Mouse (Mus musculus) brain, adult 2 months (tissue): ENCODE measurements at regions not wholly inside any gene's neighbourhood (a gene's known extent, or its start where the extent isn't known, plus 50 kb on each side); places are given as distances from the start of the nearest gene placed in this dataset.

Source experiments
- DNase-seq: peaks from one replicate; pipeline ENCODE4 v3.0.0; 2011; ENCODE audit warnings: low read depth, low spot score

DNA sequence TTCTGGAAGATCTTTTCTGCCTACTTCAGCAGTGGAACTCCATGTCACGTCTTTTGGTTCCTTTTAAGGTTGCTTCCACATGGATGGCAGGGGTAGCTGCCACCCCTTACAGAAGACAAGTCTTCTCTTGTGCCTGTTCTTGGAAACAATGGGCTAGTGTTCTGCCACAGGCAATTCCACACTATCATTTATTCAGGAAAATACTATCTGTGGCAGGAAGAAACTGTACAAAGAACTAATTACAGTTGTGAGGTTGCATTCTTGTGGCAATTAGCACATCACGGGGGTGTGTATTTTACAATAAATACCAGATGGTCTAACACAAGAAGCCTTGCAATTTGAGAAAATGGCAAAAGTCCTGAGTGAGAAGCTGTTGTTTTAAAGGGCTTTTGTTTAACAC, 489.8 kb downstream of the Ccdc50 start:
- DNase-seq: peak; percentile 75

DNA sequence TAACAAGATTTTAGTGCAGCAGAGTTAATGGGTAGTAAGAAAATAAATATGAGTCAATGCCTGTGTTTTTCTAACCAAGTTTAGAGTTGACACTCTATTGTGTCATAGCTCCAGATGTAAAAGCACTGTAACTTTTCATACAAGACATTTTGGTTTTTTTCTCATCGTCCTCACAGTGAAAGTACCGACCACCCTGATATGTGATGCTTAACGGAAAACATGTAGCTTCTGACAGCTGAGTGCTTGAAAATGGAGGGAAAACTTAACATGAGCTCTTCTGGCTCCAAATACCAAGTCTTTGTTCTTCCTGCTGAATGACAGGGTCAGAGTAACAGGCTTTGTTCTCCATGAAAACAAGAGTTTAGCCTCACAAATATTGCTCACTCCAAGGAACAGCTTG, 490.3 kb downstream of the Ccdc50 start:
- DNase-seq: no peak

DNA sequence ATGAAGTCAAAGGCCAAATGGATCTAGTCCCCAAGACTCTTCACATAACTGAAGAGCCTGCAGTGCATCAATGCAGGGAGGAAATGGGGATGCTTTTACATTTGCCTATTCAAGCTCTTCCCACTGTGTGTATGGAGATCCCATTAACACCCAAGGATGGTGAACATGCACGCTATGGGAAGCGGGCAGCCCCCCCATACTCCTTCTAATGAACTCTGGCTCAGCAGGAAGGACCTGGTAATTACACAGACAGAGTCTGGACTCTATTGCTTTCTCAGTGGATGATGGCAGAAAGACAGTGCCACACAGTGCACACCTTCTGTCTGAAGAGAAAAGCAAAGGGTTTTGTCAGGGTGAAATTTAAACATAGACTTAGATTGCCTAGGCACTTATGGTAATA, 495.7 kb downstream of the Ccdc50 start:
- no peak for DNase-seq

DNA sequence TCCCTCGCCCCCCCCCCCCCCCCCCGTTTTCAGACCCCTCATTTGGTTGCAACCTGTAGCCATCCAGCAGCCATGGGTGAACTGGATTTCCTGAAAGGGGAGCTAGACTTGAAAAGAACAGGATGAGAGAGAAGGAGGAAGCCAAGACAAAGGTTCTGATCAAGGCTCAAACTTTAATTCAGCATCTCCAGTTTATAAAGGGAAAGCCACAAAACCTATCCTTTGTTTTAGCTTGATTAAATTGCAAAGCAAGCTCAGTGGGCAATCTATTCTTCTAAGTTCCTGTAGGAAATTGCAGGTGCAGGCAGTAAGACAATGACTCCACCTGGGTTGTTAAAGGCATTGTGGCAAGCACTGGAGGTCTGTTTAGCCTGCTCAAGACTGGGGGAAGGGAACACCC, 517.4 kb downstream of the Ccdc50 start:
- DNase-seq: no peak

DNA sequence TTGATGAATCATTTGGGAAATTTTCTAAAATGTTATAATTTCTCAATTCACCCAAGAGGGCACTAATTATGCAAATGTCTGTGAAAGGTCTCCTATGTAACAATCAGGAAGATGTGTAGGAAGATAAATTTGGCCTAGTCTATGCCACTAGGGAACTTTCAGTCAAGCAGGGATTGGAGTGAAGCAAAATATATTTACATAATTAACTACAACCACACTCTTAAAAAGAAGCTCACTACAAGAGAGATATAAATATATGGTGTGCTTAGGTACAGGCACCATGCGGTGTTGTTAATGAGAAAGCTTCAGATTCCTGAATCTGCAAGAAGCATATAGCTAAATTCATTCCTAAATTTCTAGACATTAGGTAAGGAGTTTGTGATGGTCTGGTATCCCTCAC, 526.8 kb downstream of the Ccdc50 start:
- no peak for DNase-seq

DNA sequence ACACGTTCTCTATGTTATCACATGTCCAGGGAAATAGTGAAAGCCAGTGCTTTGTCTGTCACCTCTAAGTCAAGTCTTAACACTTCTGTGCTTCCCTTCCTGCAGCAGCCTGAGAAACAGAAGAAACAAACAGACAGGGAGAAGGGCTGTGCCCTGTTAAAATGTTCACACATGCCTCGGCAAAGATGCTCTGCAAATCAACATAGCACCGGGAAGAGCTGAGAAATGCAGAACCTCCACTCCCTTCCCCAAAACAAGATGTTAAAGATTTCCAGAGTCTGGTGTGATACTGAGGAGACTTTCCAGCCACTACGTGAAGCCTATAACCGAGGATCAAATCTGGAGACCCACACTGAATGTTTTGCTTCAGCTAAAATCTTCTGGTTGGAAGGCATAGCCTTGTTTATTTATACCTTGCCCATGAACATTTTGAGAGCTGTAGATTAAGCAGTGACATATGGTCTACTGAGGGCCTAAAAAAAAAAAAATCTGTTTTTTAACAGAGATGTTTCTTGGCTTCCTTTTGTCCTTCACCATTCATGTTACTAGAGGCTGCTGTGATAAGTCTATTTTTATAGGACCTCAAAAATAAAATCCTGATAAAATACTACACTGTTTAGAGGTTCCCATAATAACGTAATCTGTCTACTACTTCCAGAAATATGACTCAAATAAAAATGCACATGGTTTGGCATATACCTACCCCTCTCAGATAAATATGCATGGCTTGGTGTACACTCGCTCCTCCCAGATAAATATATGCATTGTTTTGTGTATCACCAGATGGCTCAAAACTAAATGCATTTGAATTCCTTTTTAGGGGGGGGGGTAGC, 537.1 kb downstream of the Ccdc50 start:
- DNase-seq: peak; percentile 36

DNA sequence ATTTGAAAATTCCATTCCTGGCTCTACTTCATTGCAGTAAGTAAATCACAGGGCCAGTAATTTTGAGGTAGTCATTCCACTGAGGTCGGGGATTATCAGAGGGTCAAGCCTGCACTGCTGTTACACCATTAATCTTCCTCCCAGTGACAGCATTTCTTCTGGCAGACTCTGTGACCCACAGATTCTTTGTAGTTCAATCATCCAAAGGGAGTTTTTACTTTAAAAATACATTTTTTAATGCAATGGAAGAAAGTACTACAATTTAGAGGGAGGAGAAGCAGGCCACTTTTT, 537.6 kb downstream of the Ccdc50 start:
- no peak for DNase-seq

DNA sequence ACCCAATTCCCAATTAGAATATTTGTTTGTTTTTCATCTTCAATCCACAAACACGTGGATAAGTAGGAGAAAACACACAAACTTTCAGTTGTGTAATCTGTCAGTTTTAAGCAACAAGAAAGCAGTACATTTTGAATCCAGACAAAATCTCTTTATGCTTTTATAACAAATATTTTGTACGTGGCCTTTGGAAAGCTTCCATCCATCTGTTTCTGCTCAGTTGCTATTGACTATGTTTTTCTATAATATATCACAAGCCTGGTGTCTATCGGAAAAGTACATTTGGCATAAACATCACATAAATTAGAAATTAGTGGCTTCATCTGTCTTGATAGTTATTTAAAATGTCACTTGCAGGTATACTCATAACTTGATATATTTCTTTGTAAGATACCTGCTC, 560.6 kb downstream of the Ccdc50 start:
- peak; percentile 18 for DNase-seq

DNA sequence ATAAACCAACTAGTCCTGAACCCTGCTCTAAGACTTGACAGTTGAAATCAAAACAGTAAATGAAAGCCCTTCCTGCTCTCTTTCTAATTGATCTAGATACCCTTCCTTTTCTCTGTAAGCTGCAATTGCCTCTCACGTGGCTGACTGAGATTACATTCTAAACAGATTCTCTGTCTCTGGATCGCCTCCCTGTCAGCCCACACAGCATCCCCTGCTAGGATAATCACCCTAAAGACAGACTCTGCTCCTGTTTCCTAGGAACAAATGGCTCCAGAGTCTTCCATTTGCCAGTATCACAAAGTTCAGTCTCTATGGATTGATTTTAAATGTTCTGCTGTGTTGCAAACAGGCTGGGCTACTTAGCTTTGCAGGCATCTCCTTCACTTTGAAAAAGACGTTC, 561.1 kb downstream of the Ccdc50 start:
- DNase-seq: peak; percentile 81

DNA sequence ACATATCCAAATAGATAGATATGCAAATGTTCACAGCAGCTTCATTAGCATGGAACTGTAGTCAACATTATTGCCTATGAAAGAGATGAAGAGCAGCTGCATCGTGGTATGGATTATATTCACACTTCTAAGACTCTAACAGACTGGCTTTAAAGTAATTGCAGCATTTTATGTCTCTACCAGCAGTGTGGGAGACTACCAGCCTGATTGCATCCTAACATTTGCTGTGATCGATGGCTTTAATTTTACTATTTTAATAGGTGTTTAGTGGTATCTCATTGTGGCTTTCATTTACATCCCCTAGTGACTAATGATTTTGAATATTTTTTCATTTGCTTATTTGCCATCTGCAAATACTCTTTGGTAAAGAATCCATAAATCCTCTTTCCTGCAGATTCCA, 574.1 kb downstream of the Ccdc50 start:
- DNase-seq: peak; percentile 6

DNA sequence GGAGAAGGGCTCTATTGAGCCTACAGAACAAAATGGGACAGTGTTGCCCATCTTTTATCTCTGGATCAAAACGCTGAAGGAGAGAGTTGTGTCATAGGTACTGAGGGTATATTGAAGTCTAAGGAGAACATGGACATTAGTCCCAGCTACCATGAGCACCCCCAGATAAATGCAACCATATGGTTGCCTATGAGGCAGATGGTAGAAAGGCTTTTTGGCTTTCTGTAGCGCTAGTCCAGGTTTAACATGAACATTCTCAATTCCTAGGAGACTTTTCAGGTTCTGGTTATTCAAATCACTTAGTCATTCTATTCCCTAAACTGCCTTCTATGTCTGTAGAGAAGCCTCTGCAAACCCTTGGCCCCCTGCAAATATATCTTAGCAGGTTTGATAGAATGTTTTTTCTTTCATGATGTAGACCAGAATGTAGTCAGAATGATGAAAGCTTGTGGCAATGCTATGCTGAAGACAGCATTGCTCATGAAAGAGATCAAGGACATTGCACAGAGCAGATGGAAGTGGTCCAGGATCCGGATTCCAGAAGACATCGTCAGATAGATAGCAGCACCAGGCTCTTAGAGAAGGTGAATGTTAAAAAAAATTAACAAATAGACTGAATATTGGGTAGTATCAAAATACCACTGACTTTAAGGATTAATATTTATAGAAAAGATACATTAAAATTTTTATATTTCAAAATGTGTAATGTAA, 590.2 kb downstream of the Ccdc50 start:
- DNase-seq: peak; percentile 63

DNA sequence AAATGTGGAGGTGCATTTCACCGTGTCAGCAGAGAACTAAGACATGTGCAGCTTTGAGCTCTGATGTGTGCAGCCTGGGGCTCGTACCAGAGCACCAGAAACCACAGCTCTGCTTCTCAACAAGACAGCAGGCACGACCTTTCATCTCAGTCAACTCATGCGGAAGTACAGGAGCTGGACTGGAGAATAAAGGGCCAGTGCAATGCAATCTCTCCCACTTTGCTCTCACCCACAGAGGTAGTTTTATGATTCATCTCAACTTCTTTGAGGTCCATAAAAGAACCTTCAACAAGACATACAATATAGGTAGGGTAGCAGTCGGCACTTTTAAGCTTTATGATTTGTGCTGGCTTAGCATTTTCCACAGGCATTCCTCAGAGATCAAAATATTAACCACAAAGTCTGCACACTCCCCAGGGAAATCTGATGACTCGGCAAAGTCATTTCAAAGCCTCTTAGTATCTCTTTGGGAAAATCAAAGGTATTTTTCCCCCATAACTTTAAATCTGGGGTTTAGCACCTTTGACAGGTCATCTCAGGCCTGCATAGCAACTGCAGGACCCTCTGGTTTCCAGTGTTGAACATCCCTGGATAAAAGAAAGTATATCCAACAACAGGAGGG, 626.7 kb downstream of the Ccdc50 start:
- peak; percentile 20 for DNase-seq

DNA sequence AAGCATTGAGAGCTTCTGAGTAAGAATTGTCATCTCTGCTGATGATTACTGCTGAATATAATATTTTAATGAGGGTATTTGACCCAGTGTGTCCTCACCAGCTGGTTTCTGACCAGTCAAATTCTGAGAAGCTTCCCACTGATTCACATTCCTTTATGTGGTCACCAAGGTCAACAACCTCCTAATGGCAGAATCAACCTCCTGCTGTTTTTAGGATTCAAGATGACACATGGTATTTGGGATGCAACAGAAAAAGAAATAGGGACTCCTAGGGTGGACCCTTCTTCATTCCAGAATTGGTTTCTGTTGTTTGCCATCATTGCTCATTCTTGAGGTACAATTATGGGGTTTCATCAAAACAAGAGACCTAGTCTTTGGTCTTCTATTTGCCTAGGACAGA, 629.6 kb downstream of the Ccdc50 start:
- DNase-seq: no peak

DNA sequence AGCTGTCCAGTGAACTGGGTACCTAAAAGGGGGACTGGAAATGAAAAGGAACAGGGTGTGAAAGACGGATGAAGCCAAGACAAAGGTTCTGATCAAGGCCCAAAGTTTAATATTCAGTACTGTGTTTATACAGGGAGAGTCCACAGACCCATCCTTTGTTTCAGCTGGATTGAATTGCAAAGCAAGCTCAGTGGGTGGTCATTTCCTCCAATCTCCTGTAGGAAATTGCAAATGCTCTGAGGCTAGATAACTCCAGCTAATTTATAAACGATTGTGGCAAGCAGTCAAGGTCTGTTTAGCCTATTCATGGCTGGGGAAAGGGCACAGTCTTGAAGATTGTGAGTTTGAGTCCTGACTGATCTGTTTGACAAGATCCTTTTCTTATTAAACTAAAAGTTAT, 650.3 kb downstream of the Ccdc50 start:
- no peak for DNase-seq

DNA sequence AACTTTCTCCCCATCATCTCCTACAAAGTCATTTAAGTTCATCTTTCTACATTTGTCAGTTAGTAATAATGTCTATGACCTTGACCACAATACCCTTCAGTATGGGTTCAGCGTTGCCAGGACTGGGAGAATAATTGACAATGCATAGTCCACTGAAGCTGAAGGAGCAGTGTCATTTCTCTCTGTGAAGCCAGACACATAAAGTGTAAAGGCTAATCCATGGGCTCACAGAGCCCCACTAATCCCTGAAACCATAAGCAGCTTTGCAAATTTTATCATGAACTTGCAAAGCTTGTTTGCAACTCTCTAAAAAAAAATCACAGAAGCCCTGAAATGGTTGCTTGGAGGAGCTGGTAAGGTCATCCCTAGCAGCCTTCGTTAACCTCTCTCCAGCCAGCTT, 654.4 kb downstream of the Ccdc50 start:
- no peak for DNase-seq

DNA sequence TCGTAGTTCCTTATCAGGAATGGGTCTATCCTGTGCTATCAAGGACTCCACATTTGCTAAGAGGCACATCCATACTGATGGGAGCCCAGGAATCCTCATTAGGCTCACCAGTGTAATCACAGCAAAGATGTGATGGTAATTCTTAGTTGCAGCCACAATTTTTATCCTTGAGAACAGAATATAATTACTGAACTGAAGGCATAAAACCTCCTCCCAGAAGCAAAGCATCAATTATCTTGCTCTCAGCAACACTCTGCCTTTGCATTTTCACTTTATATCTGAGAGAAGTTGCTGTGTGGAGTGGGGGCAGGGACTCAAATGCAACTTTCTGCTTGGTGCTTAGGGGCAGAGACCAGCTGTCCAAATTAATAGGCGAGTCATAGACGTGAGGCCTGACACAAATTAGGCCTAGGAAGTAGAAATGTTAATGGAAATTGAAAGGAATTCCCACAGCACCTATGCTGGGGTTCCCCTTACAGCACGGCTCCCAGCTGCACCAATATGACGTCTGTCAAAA, 676.2 kb downstream of the Ccdc50 start:
- DNase-seq: peak; percentile 51

DNA sequence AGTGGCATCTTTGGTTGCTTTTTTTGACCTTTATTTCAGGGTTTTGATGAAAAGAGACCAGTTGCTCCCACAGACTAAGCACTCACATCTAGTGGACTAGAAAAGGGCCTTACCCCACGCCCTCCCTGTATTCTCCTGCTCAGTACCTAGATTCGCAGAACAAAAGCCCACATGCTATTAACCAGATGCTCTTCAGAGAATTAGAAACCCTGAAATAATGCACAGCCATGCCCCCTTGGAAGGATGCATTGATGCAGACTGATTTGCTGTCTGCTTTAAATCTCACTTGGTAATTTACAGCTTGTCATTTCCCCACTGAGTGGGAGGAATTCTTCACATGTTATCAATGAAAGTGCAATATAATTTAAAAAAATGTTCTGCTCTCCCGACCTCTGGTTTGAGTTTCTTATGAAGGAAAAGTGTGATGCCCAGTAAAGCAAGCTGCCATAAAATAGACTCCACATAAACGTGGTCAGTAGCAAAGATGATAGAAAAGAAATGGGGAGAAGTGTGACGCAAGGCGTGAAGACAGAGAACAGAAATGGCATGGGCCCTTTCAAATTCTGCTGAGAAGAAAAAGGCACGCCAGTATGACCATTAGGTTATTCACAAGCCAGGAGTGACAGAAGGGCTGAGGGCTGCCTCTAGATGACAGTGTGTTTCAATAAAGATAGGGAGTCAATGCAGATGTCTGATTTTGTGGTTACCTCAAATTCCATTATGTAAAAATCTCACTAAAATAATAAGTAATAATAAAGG, 669.8 kb downstream of the Fgf12 start:
- DNase-seq: no peak

DNA sequence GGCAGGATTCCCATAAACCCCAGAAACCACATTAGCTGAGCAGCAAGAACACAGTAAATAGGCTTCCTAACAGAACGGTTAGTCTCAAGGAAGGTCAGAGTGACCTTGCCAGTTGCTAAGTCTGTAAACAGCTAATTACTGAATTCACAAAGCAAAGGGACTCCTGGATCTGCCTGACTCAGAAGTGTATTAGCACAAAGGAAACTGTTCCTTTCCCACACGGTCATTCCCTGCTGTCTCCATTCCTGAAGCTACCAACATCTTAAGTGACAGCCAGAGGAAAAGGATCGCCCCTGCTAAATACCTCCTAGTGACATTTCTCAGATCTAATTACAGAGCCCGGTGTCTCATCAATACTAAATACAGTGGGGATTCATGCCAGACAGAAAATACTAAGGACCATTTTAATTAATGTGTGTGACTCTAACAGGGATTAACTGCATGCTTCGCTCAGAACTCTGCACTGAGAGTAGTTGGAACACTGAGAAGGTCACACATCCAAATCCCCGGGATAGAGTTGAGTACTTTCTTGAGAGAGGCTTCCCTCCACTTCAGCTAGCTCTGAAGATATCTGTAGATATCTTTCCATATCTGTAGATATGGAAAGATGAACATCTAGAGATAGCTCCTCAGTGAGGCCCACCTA, 663.3 kb downstream of the Fgf12 start:
- DNase-seq: peak; percentile 74

DNA sequence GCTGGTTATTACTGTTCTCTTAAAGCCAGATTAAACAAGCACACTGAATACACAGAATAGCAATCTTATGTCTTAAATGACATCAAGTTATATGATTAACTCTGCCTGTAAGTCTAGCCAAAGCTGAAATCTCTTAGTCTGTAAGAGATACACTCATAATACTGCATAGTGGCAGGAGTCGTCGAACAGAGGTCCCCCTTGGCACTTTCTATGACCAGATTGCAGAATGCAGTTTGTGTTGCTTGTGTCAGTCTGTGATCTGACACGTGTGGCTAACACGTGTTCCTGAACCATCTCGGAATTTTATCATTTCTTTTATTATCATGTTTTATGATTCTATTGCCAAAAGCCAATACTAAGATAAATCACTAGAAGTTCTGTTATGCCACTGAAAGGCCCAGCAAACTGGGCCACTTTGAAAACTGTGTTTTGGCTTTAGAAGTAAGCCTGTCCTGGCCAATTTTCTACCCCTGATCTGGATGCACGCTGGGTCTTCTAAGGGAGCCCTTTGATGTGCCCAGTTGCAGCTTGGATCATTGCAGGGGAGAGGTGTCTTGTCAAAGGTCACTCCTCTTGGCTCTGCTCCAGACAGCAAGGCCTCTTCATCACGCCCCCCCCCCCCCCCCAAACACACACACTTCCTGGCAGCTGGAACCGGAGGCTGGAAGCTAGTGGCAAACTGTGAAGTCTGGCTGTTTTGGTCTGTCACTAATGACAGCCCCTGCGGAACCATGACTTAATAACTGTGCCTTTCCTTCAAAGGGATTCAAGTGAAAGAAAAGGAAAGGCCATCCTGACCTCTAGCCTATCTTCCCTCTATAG, 648.4 kb downstream of the Fgf12 start:
- peak; percentile 42 for DNase-seq

DNA sequence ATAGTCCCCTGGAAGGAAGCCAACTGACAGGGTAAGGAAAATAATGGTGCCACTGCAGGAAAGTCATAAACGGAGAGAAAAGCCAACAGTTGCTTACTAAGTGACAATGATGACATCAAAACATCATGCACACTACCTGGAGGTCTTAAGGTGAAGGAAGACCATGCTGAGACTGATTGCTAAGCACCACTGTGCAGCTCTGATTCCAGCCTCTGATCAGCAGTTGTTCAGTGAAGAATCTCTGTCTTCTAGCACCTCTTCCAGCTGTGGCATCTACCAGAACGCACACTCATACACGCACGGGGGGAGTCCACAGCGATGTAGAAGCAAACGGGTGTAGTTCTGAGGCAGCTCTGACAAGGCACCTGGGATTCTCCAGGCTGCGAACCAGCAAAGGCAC, 647.8 kb downstream of the Fgf12 start:
- DNase-seq: no peak

DNA sequence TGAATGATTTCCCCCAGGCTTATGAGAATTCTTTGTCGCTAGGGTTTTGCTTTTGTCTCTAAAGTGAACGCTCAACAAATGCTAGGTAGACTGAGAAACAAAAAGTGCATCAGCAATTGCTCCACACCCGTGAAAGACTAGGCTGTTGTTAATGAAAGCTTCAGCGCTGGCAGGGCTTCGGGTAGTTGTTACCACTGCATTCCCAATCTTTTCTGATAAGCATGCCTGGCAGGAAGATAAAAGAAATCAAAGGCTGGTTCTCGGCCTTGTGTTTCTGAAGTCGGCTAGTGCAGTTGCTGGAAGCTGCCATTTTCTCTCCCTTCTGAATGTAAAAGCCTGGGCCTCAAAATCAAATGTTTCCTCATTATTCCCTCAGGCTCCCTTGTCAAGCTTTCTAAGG, 647.0 kb downstream of the Fgf12 start:
- DNase-seq: no peak
